Mouse (Mus musculus) embryonic facial prominence, embryonic 13.5 days (tissue): ENCODE measurements around the gene 6030408B16Rik. TPM values are rescaled to one million over a fixed set of nuclear protein-coding genes. Genes with fewer than 3 reads are reported as not detected.
"Not testable (repeated sequence)": the region's sequence is repeated elsewhere in the genome, so short reads cannot be mapped to it uniquely, and the experiment has no call there.

Experiments used
- ATAC-seq: fragments of 200-750 bp; cut with Nextera tagmentation; 2 replicates; pipeline ENCODE4 v1.8.0; 2017; ENCODE audit warnings: low read depth; ENCODE audit not compliant: insufficient number of reproducible peaks, insufficient read depth, low FRiP score, low TSS enrichment
- H3K27ac ChIP-seq: fragments of 300-500 bp; sonication (generic); 2 replicates; pipeline ENCODE4 v1.5.1; 2015; ENCODE audit warnings: moderate library complexity, mild to moderate bottlenecking, inconsistent platforms
- H3K27me3 ChIP-seq: fragments of 300-500 bp; sonication (generic); 2 replicates; pipeline ENCODE4 v1.6.1; 2015; ENCODE audit warnings: mild to moderate bottlenecking, inconsistent platforms
- H3K36me3 ChIP-seq: fragments of 300-500 bp; sonication (generic); 2 replicates; pipeline ENCODE4 v1.6.1; 2015; ENCODE audit warnings: mild to moderate bottlenecking, inconsistent platforms
- H3K4me1 ChIP-seq: fragments of 300-500 bp; sonication (generic); 2 replicates; pipeline ENCODE4 v1.6.1; 2015; ENCODE audit warnings: inconsistent platforms
- H3K4me2 ChIP-seq: fragments of 300-500 bp; sonication (generic); 2 replicates; pipeline ENCODE4 v1.6.1; 2015; ENCODE audit warnings: moderate library complexity, mild to moderate bottlenecking, inconsistent platforms
- H3K4me3 ChIP-seq: fragments of 300-500 bp; sonication (generic); 2 replicates; pipeline ENCODE4 v1.5.1; 2015; ENCODE audit warnings: mild to moderate bottlenecking, inconsistent platforms
- H3K9ac ChIP-seq: fragments of 300-500 bp; sonication (generic); 2 replicates; pipeline ENCODE4 v1.6.1; 2015; ENCODE audit warnings: mild to moderate bottlenecking, inconsistent platforms
- H3K9me3 ChIP-seq: fragments of 300-500 bp; sonication (generic); 2 replicates; pipeline ENCODE4 v1.6.1; 2016; ENCODE audit warnings: inconsistent platforms
- WGBS: fragments of 180-500 bp; shearing (Covaris S2); methylation state at CpG from one replicate; pipeline ENCODE4 v1.1.7; 2015; ENCODE audit warnings: mixed read lengths; 5-methylcytosine and 5-hydroxymethylcytosine counted together
- polyA plus RNA-seq: library from polyadenylated mRNA; unstranded; fragments of >200 nt; fragmentation: Nextera tagmentation; extraction: Ambion mirVana; gene quantifications from 2 replicates; pipeline ENCODE4 v1.2.1, GENCODE M21; 2015

Gene 6030408B16Rik
- polyA plus RNA-seq, 1 experiment from 2014 or later, result 0.60 TPM

GRCm38 (mm10) chr15:101316913-101317813, 24.2 kb downstream of the 6030408B16Rik start:
- no peaks in the 10 kb centered on the region for H3K27me3 ChIP-seq
- no peak overlapping the region for H3K4me2 ChIP-seq
- no peak overlapping the region for H3K9ac ChIP-seq
- H3K9me3 ChIP-seq, result no peaks in the 10 kb centered on the region
- WGBS, result 78% methylated on average over 18 of the region's 18 CpGs
- no peak overlapping the region for H3K4me3 ChIP-seq
- ATAC-seq, result no peak
- no peaks in the 10 kb centered on the region for H3K36me3 ChIP-seq
- H3K4me1 ChIP-seq, result peaks cover 20% of the 10 kb centered on the region; the same call in 1 of the 2 replicates
- no peak overlapping the region for H3K27ac ChIP-seq

- 73% methylated on average over 2 of the region's 2 CpGs for WGBS
- no peaks in the 10 kb centered on the region for H3K27me3 ChIP-seq
- no peaks in the 10 kb centered on the region for H3K9me3 ChIP-seq
- no peaks in the 10 kb centered on the region for H3K36me3 ChIP-seq
- no peak overlapping the region for H3K9ac ChIP-seq
- H3K4me1 ChIP-seq, result peaks cover 20% of the 10 kb centered on the region; the same call in 1 of the 2 replicates
- H3K4me2 ChIP-seq, result no peak overlapping the region
- ATAC-seq, result no peak
- H3K4me3 ChIP-seq, result no peak overlapping the region
- no peak overlapping the region for H3K27ac ChIP-seq
These were observed 24.9 kb downstream of the 6030408B16Rik start for GRCm38 (mm10) chr15:101317814-101318500.

GRCm38 (mm10) chr15:101318889-101319765, 26.1 kb downstream of the 6030408B16Rik start:
- Histone ChIP-seq H3K4me3 (no peak overlapping the region), H3K27me3 (no peaks in the 10 kb centered on the region), H3K4me2 (no peak overlapping the region), H3K4me1 (peaks cover 20% of the 10 kb centered on the region; the same call in 1 of the 2 replicates), H3K9ac (no peak overlapping the region), H3K36me3 (no peaks in the 10 kb centered on the region), H3K9me3 (no peaks in the 10 kb centered on the region), H3K27ac (no peak overlapping the region)
- no peak for ATAC-seq
- WGBS, result 48% methylated on average over 14 of the region's 14 CpGs

GRCm38 (mm10) chr15:101320010-101320617, 27.1 kb downstream of the 6030408B16Rik start:
- no peaks in the 10 kb centered on the region for H3K9me3 ChIP-seq
- WGBS, result 83% methylated on average over 6 of the region's 6 CpGs
- no peaks in the 10 kb centered on the region for H3K27me3 ChIP-seq
- H3K4me3 ChIP-seq, result no peak overlapping the region
- peaks cover 20% of the 10 kb centered on the region; the same call in 1 of the 2 replicates for H3K4me1 ChIP-seq
- no peak overlapping the region for H3K27ac ChIP-seq
- no peak overlapping the region for H3K9ac ChIP-seq
- H3K4me2 ChIP-seq, result no peak overlapping the region
- no peak for ATAC-seq
- H3K36me3 ChIP-seq, result no peaks in the 10 kb centered on the region

- no peak overlapping the region for H3K4me3 ChIP-seq
- H3K9me3 ChIP-seq, result no peaks in the 10 kb centered on the region
- no peak for ATAC-seq
- H3K4me2 ChIP-seq, result no peak overlapping the region
- no peaks in the 10 kb centered on the region for H3K36me3 ChIP-seq
- H3K9ac ChIP-seq, result no peak overlapping the region
- peaks cover 17% of the 10 kb centered on the region; the same call in 1 of the 2 replicates for H3K4me1 ChIP-seq
- WGBS, result 51% methylated on average over 6 of the region's 6 CpGs
- no peaks in the 10 kb centered on the region for H3K27me3 ChIP-seq
- no peak overlapping the region for H3K27ac ChIP-seq
These were observed 27.6 kb downstream of the 6030408B16Rik start for GRCm38 (mm10) chr15:101320618-101321041.

GRCm38 (mm10) chr15:101321126-101321525, 28.1 kb downstream of the 6030408B16Rik start:
- Histone ChIP-seq H3K27me3 (no peaks in the 10 kb centered on the region), H3K9me3 (no peaks in the 10 kb centered on the region), H3K9ac (no peak overlapping the region), H3K4me2 (no peak overlapping the region), H3K4me1 (peaks cover 12% of the 10 kb centered on the region; the same call in 1 of the 2 replicates), H3K27ac (no peak overlapping the region), H3K4me3 (no peak overlapping the region), H3K36me3 (no peaks in the 10 kb centered on the region)
- WGBS, result 53% methylated on average over 5 of the region's 5 CpGs
- no peak for ATAC-seq

- Histone ChIP-seq H3K4me2 (no peak overlapping the region), H3K9me3 (no peaks in the 10 kb centered on the region), H3K9ac (no peak overlapping the region), H3K27me3 (no peaks in the 10 kb centered on the region), H3K27ac (no peak overlapping the region), H3K36me3 (no peaks in the 10 kb centered on the region), H3K4me1 (peaks cover 6% of the 10 kb centered on the region; the same call in 1 of the 2 replicates), H3K4me3 (no peak overlapping the region)
- no peak for ATAC-seq
- WGBS, result 83% methylated on average over 5 of the region's 5 CpGs
These were observed 29.1 kb downstream of the 6030408B16Rik start for GRCm38 (mm10) chr15:101322106-101322505.

GRCm38 (mm10) chr15:101322640-101323039, 29.6 kb downstream of the 6030408B16Rik start:
- Histone ChIP-seq H3K27me3 (no peaks in the 10 kb centered on the region), H3K4me1 (peaks cover 6% of the 10 kb centered on the region; the same call in 1 of the 2 replicates), H3K4me3 (no peak overlapping the region), H3K36me3 (no peaks in the 10 kb centered on the region), H3K4me2 (no peak overlapping the region), H3K9ac (no peak overlapping the region), H3K9me3 (no peaks in the 10 kb centered on the region), H3K27ac (no peak overlapping the region)
- no peak for ATAC-seq
- 84% methylated on average over 7 of the region's 7 CpGs for WGBS

GRCm38 (mm10) chr15:101323511-101323910, 30.5 kb downstream of the 6030408B16Rik start:
- WGBS, result 91% methylated on average over 5 of the region's 5 CpGs
- Histone ChIP-seq H3K4me1 (peaks cover 6% of the 10 kb centered on the region; the same call in 1 of the 2 replicates), H3K4me2 (no peak overlapping the region), H3K9ac (no peak overlapping the region), H3K9me3 (no peaks in the 10 kb centered on the region), H3K36me3 (no peaks in the 10 kb centered on the region), H3K4me3 (no peak overlapping the region), H3K27ac (no peak overlapping the region), H3K27me3 (no peaks in the 10 kb centered on the region)
- no peak for ATAC-seq

GRCm38 (mm10) chr15:101324409-101324808, 31.4 kb downstream of the 6030408B16Rik start:
- not testable (repeated sequence) for H3K36me3 ChIP-seq, H3K4me1 ChIP-seq, H3K9me3 ChIP-seq, H3K27ac ChIP-seq, ATAC-seq, H3K4me2 ChIP-seq, H3K27me3 ChIP-seq, H3K4me3 ChIP-seq, H3K9ac ChIP-seq
